Mouse (Mus musculus) heart, adult 11 months (tissue): ENCODE data around the gene Fam186b.

Source experiments
- DNase-seq: peaks from one replicate; pipeline ENCODE4 v3.0.0; 2022

Fam186b gene

DNA sequence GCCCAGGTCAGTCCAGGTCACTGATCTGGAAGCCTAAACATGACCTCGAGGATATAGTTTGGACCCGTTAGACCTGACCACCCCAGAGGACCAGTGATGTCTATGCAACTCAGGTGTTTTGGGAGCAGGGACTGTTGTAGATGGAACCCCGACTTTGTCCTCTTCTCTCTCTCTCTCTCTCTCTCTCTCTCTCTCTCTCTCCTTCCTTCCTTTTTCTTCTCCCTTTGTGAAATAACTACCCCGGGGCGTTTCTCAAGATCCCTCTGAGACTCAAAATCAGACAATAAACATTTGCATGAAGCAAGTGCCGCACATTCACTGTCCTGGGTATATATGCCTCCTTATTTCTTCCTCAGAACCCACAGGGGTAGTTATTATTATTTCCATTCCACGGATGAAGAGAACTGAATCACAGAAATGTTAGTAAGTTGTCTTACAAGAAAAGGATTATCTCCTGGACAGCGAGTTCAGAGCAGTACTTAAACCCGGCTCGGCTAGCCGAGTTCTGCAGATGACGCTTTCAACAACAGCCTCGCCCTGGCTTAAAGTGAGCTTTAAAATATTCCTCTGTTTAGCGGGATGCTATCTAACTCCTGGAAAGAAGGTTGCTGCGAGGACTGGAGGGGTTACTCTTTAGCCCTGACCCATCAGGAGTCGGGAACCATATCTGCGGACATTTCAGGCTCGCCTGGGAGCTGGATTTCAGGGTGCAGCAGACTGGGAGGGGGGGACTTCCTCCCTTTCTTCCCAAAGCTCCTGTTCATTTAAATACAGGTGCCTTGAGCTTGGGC lies 72.7 kb downstream of the Fam186b start:
- no peak for DNase-seq

DNA sequence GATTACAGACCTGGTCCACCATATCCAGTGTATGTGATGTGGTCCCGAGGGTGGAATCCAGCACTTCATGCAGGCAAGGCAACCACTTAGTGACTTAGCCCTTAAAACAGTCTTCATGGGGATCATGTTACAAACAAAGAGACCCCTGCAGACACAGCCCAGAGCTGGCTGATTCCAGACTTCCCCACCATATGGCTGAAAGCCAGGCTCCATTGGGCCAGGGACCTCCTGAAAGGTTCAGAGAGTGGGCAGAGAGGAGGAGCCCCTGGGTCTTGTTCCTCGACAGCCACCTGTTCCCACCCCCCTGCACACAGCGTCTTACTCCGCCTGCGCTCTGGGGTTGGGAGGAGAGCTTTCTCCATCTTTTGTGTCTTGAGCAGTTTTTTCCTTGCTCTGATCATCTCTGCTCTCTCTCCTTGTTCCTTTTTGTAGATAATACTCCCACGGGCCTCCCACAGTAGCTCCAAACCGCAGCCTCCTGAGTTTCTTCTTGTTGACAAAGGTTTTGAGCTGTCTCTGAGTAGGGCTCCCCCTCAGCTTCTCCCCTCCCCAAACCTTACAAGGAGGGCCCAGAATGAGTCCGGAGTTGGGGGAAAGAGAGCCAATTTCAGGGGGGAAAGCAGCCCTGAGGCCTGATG lies 74.3 kb downstream of the Fam186b start:
- no peak for DNase-seq
